8 mouse cellular contexts compared by ENCODE assay signal in the genomic region with DNA sequence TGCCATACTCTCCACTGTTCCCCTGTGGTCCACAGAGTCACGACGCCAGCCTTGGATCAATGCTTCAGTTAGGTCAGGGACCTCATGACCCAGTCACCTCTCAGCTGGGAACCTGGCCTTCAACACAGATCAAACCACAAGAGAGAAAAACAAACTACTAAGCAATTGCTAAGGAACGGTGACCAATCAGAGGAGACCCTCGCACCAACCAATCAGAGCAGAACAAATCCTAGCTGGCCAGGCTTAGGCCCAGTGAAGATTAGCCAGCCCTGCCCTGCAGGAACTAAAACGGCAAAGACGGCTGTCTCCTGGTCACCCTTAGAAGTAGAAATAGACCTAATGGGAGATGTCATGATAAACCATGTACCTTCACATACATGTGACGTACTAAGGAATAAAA. TPM values are rescaled to one million over a fixed set of nuclear protein-coding genes. Genes with fewer than 3 reads are reported as not detected.
DNase-seq lines count a peak whose midpoint lies in the region; ATAC-seq and TF ChIP-seq lines count a peak whose summit lies in the region.

No protein-coding gene starts in this region.

- peaks cover 45% of the 10 kb centered on the region for H3K36me3 ChIP-seq in heart, embryonic 12.5 days
- peaks cover 39% of the 10 kb centered on the region for H3K36me3 ChIP-seq in kidney, embryonic 15.5 days
- no peaks in the 10 kb centered on the region for H3K36me3 ChIP-seq in small intestine, adult 2 months (ENCODE audit: control insufficient read depth, insufficient read depth, low read length)

- H3K4me1 ChIP-seq in heart, embryonic 12.5 days (replicated peaks): 0 out of 2 replicates have a peak, but pooled peaks cover 5% of the 10 kb centered on the region
- peaks cover 14% of the 10 kb centered on the region for H3K4me1 ChIP-seq in kidney, embryonic 15.5 days
- 0 out of 2 replicates have a peak, but pooled peaks cover 2% of the 10 kb centered on the region for H3K4me1 ChIP-seq in lung, adult 2 months (ENCODE audit: control insufficient read depth, insufficient read depth, low read length)
- H3K4me1 ChIP-seq in small intestine, adult 2 months (ENCODE audit: control insufficient read depth, insufficient read depth, insufficient read length, low read length): peaks cover 12% of the 10 kb centered on the region

- ATAC-seq in frontal cortex, adult (ENCODE audit: low TSS enrichment): peak; percentile 74
- ATAC-seq in heart, embryonic 12.5 days (ENCODE audit: insufficient number of reproducible peaks, low FRiP score): peak; percentile 64; the same call in 1 of the 2 replicates
- ATAC-seq in kidney, embryonic 15.5 days (replicated peaks; ENCODE audit: low FRiP score): peak; percentile 76

- no peaks in the 10 kb centered on the region for H3K27me3 ChIP-seq in heart, embryonic 12.5 days (replicated peaks)
- no peaks in the 10 kb centered on the region for H3K27me3 ChIP-seq in kidney, embryonic 15.5 days
- H3K27me3 ChIP-seq in small intestine, adult 2 months (ENCODE audit: control insufficient read depth, insufficient read depth, low read length): no peaks in the 10 kb centered on the region

- no peak for DNase-seq in frontal cortex, postnatal 25 days (ENCODE audit: low spot score in 2 of 2)
- DNase-seq in brain, adult 2 months (ENCODE audit: low read depth, low spot score): peak; percentile 82
- DNase-seq in lung, adult 2 months: peak; percentile 24
- no peak for DNase-seq in cerebellum, adult 18-20 months

- H3K27ac ChIP-seq in heart, embryonic 12.5 days (ENCODE audit: poor library complexity, severe bottlenecking): no peak overlapping the region
- peak overlapping the region; percentile 65; the same call in 1 of the 2 replicates for H3K27ac ChIP-seq in kidney, embryonic 15.5 days
- H3K27ac ChIP-seq in small intestine, adult 2 months (ENCODE audit: insufficient read depth, low read depth, low read length): peak overlapping the region; percentile 68

- TF ChIP-seq CTCF in lung, adult 2 months (IDR thresholded peaks at IDR 0.05; ENCODE audit: insufficient read depth, low read length): no peak
- TF ChIP-seq CTCF in small intestine, adult 2 months (IDR thresholded peaks at IDR 0.05; ENCODE audit: extremely low read depth, insufficient read length, insufficient replicate concordance, low read depth, low read length): no peak

- TF ChIP-seq POLR2A in lung, adult 2 months (IDR thresholded peaks at IDR 0.05; ENCODE audit: borderline replicate concordance, extremely low read depth, low read depth, low read length): no peak
- TF ChIP-seq POLR2A in small intestine, adult 2 months (IDR thresholded peaks at IDR 0.05; ENCODE audit: low read depth, low read length): no peak

- peak overlapping the region; percentile 53 for H3K4me2 ChIP-seq in heart, embryonic 12.5 days
- peak overlapping the region; percentile 48 for H3K4me2 ChIP-seq in kidney, embryonic 15.5 days

- 44% methylated on average over 7 of the region's 7 CpGs for WGBS in heart, embryonic 12.5 days
- WGBS in kidney, embryonic 15.5 days: 38% methylated on average over 7 of the region's 7 CpGs
- WGBS in lung, adult 2 months: 41% methylated on average over 7 of the region's 7 CpGs
- WGBS in small intestine, adult 2 months: 22% methylated on average over 7 of the region's 7 CpGs

- H3K4me3 ChIP-seq in heart, embryonic 12.5 days: no peak overlapping the region
- H3K4me3 ChIP-seq in kidney, embryonic 15.5 days (replicated peaks): no peak overlapping the region
- no peak overlapping the region for H3K4me3 ChIP-seq in lung, adult 2 months (replicated peaks; ENCODE audit: extremely low read depth, low read depth, low read length)
- H3K4me3 ChIP-seq in small intestine, adult 2 months (ENCODE audit: low read depth, low read length): no peak overlapping the region

- no peaks in the 10 kb centered on the region for H3K9me3 ChIP-seq in heart, embryonic 12.5 days (replicated peaks)
- H3K9me3 ChIP-seq in kidney, embryonic 15.5 days (replicated peaks): no peaks in the 10 kb centered on the region

- H3K9ac ChIP-seq in heart, embryonic 12.5 days: no peak overlapping the region
- H3K9ac ChIP-seq in kidney, embryonic 15.5 days: no peak overlapping the region

RNA-seq across cellular contexts. Expression of gene Fxn, which starts 9.1 kb away (rescaled TPM):
- 59.6 and 61.2 TPM in 2 replicates for polyA plus RNA-seq in heart, embryonic 12.5 days (2016; fragmentation: Nextera tagmentation; extraction: Ambion mirVana)
- 58.4 and 60.8 TPM in 2 replicates for polyA plus RNA-seq in kidney, embryonic 15.5 days (2015; fragmentation: Nextera tagmentation; extraction: Ambion mirVana)
- 4.9 and 7.0 TPM in 2 replicates for polyA plus RNA-seq in lung, adult 2 months (2012; rRNA removed)
- polyA plus RNA-seq in small intestine, adult 2 months (2012; rRNA removed): 7.7 and 9.1 TPM in 2 replicates

RNA-seq across cellular contexts. Expression of gene Tjp2, which starts 46.5 kb away (rescaled TPM):
- 31.9 and 33.8 TPM in 2 replicates for polyA plus RNA-seq in heart, embryonic 12.5 days (2016; fragmentation: Nextera tagmentation; extraction: Ambion mirVana)
- polyA plus RNA-seq in kidney, embryonic 15.5 days (2015; fragmentation: Nextera tagmentation; extraction: Ambion mirVana): 31.3 and 31.4 TPM in 2 replicates
- 62.3 and 68.6 TPM in 2 replicates for polyA plus RNA-seq in lung, adult 2 months (2012; rRNA removed)
- 24.9 and 74.0 TPM in 2 replicates for polyA plus RNA-seq in small intestine, adult 2 months (2012; rRNA removed)

Comparison
In these comparisons a context has a peak if more than half of its experiments do, and no peak if none do; other contexts are left out.
1. DNase-seq: peak in brain, adult 2 months (single experiment) and lung, adult 2 months (single experiment); none in frontal cortex, postnatal 25 days (0 of 2) and cerebellum, adult 18-20 months (0 of 2).
2. Peak in every context shown above with its lines, with median percentiles within 50 percentile points of each other: ATAC-seq.